Mouse (Mus musculus): ENCODE data around the gene Serpinf2.

Serpinf2 gene

DNA sequence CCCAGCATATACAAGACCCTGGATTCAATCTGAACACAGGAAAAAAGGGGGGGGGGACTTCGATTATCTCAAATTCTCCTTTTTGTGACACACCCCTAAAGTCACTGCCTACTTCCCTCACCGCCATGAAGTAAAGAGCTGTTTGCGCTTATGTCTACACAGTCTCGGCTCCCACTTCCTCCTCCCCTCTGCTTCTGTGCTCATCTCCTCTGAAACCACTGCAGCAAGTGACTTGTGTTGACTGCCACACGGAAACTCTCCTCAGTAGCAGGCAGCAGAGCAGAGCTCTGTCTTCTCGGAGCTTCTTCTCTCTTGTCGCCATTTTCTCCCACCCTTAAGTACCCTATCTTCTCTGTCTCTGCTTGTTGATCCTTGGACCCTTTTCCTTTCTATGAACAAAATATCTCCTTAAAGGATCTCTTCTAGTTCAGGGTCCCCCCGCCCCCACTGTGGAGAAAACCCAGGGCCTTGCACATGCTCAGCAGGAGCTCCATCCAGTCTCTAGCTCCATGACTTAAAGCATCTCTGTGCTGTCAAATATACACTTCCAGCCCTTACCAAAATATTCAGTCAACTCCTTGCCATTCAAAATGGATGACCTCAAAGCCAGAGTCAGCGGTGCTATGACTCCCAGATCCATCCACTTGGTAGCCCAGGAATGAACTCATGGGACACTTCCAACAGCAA lies 10.2 kb downstream of the Serpinf2 start:
- no peak for DNase-seq (ENCODE audit: low read depth, low spot score)

DNA sequence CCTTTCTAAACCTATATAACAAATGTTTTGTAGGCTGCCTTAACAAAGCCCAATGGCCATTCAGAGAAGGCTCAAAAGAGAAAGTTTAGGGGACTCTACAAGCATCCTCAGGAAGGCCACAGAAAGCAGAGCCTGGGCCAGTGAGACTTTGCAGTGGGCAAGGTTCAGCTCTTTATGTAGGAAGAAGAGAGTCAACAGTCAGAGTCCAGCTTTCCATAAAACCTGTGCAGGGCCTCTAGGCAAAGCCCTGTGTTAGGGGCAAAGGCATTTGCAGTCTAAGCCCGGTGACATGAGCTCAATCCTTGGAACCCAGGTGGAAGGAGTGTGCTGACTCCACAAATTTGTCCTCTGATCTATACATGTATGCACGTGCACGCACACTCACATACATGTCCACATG lies 14.9 kb downstream of the Serpinf2 start:
- DNase-seq (ENCODE audit: low read depth, low spot score) = no peak

DNA sequence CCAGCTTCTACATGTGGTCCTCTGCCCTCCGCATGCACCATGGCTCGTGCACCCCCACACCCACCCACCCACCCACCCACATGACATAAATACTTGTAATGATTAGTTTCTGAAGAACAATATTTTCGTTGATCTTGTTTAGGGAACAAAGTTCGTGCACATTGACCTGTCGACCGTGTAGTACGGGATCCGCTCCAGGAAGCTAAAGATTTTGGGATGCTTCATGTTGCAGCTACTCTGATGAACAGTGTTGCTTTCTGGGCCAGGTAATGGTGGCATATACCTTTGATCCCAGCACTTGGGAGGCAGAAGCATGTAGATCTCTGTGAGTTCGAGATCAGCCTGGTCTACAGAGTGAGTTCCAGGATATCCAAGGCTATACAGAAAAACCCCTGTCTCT lies 15.4 kb downstream of the Serpinf2 start:
- no peak for DNase-seq (ENCODE audit: low read depth, low spot score)

DNA sequence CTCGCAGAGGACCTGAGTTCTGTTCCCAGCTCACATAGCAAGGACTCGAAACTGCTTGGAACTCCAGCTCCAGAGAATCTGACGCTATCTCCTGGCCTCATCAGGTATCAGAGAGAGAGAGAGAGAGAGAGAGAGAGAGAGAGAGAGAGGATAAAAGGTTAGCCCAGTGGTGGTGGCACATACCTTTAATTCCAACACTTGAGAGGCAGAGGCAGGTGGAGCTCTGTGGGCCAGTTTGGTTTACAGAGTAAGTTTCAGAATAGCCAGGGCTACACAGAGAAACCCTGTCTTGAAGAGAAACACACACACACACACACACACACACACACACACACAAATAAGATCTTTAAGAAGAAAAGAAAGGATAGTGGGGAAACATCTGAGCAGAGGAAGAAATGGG lies 16.3 kb downstream of the Serpinf2 start:
- DNase-seq (ENCODE audit: low read depth, low spot score) = no peak

DNA sequence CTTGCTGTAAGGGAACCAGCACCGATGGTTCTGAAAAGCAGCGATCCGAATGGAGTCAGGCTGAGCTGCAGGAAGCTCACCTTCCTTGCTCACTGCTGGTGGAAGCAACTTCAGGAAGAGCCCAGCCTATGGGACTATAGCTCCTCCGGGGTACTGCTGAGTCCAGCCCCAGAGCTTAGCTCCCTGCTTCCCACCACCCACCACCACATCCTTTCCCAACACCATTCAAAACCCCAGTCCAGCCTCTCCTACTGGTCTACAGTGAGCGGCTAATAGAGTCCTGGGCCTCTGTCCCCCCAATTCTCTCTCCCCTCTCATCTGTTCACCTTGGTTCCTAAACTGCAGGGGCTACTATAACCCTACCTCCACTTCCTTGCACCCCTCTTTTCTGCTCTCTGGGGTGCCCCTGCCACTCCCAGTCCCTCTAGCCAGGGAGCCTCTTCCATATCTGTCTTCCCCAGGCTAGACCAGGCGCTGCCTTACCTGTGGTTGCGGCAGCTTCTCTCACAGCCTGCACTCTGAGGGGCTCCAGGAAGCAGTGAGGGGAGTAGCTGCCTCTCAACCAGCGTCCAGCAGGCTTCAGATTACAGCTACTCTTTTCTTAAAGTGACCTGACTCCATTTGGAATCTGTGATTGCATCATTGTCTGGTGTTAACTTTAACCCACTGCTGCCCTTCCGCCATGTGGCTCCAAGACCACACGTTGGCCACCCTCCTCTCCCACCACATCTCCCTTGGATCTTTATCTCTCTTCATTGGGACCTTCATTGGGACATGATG lies 17.2 kb downstream of the Serpinf2 start, which contains the start of gene Serpinf1:
Gene Serpinf1 (minus strand): TSS at position 689 of the 780 bp plus-strand sequence.
- DNase-seq (ENCODE audit: low read depth, low spot score) = peak; percentile 78

DNA sequence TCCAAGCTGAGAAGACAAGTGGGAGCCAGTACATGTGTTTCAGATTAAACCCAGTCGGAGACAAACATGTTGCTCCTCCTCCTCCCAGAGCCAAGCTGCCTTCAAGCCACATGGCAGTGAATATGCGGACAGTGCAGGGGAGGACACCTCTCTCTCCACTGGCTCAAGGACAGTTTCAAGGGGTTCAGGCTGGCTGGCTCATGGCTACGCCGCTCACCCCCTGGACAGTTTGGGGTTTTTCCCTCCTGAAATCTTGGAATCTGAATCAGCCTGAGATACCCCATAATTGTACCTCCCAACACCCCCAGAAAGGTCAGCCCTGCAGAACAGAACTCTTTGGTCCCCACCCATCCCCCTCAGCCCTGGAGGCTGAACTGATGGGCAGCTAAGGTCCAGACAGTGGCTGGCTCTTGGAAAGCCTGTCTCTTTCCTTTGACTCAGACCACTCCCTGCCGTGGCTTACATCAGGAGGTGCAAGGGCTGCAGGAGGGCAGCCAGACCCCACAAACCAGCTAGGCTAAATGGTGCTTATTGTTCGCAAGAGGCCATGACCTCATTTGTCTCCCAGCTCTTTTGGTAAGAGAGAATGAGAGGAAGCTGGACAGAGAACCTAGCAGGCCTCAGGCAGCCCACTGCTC lies 17.9 kb downstream of the Serpinf2 start:
- peak; percentile 92 for DNase-seq (ENCODE audit: low read depth, low spot score)

DNA sequence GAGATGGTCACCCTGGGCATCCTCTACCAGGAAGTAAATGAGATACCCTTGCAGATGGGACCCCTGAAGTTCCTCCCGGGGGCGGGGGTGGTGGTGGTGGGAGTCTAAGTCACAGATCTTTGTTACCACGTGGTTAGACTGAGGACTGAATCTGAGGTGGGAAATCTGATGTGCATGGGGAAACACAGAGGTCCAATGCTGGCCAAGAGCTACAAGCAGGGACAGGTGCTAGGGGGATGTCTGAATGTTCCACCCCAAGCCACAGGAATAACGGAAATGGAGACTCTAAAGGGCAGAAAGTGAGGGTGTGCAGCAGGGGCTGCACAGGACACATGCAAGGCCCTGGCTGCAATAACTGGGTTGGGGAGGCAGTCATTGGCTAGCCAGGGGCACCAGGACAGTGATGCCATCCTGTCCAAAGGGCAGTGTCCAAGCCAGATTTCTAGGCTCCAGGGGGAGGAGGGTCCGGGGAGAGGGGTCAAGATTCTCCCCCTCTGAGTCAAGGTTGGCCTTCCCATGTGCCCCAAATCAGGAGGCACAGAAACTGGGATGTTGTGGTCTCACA lies 18.5 kb downstream of the Serpinf2 start:
- DNase-seq (ENCODE audit: low read depth, low spot score) = no peak

DNA sequence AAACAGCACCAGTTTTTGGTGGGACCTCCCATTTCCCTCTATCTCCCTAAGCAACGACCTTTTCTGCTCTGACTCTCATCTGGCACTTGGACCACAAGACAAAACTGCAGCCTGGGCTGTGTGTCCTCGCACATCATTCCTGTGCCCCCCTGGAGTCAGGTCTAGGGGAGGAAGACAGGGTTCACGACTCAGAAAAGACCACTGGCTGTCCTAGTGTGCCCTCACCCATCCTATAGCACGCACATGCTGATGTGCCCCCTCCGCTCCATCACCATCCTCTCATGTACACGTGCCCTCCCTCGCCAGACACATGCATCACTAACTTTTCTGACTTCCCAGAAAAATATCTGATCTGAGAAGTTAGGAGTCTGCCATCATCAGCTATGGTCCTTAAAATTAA lies 19.4 kb downstream of the Serpinf2 start:
- DNase-seq (ENCODE audit: low read depth, low spot score) = no peak

DNA sequence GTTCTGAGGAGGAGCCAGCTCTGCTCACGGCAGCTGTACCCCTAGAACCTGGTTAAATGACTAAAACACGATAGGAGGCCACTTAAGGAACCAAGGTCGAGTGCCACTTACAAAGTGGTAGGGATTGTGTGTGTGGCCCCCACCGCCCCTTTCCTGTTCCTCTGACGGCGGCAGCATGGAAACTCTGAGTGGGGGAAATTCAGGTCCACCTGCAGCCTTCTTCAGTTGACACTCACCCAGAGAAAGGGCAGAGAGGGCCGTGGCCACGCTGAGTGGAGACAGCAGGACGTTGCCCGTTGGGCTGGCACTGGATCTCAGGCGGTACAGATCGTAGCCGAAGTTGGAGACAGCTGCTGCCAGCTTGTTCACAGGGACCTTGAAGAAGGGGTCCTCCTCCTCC lies 23.4 kb downstream of the Serpinf2 start:
- no peak for DNase-seq (ENCODE audit: low read depth, low spot score)

DNA sequence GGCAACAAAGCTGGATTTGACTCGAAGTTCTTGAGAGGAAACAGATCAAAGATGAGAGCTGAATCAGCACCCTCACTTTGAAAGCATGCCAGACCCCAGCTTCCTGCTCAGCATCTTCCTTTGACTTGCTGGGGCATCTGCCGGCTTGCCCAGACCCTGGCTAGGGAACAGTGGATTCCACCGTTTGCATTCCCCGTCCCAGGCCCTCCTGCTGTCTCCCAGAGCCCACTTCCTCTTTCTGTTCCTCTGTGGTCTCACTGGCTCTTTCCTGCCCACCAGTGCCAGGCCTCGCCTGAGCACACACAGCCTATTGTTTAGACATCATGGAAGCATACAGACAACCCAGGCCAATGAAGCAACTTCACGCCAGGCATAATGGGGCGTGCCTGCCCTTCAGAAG lies 24.3 kb downstream of the Serpinf2 start:
- DNase-seq (ENCODE audit: low read depth, low spot score) = no peak

DNA sequence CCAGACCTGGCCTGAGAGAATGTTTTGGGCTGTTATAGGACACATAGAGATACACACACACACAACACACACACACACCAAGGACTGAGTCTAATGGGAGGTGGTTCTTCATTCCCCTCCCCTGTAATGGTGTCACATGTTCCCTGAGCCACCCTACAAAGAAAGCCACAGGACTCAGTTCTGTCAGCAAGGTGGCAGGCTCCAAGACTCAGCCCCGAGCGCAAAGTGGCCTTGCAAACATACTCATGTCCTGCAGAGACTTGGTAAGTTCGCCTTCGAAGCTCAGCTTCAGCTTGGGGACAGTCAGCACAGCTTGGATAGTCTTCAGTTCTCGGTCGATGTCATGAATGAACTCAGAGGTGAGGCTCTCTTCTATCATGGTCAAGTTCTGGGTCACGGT lies 28.8 kb downstream of the Serpinf2 start:
- no peak for DNase-seq (ENCODE audit: low read depth, low spot score)

DNA sequence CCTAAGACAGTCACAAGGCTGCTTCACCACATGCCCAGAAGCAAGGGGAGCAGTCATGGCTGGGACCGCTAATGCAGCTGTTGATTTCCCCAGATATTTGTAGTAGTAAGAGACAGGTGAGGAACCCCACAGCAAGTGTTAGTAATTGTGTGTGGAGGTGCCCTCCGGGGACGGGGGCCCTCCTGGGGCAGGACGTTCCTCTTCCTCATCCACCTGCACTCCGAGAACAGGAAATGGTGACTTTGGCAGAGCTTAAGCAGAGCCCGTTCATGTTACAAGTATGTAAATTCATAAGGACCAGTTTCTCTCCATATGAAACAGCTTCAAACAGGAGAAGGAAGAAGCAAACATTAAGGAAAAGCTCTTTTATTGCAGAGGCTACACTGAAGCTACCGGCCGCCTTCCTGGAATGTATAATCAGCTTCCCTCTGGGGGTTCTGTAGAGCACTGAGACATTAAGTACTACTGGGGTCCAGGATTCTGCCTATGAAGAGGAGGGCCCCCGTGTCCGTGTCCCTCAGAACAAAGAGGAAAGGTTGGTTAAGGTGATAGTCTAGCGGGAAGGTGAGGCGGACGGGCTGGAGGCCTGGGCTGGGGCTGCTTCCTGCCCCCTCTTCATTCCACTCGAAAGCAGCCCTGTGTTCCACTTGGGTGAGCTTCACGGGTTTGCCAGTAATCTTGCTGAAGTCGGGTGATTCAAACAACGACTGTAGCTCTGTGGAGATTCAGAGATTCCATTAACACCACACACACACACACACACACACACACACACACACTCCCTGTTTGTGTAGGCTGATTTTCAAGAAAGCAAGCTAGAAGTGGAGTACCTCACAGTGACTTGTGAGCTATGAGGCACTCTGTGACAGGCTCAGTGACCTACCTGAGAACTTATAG lies 29.5 kb downstream of the Serpinf2 start:
- DNase-seq (ENCODE audit: low read depth, low spot score) = no peak

DNA sequence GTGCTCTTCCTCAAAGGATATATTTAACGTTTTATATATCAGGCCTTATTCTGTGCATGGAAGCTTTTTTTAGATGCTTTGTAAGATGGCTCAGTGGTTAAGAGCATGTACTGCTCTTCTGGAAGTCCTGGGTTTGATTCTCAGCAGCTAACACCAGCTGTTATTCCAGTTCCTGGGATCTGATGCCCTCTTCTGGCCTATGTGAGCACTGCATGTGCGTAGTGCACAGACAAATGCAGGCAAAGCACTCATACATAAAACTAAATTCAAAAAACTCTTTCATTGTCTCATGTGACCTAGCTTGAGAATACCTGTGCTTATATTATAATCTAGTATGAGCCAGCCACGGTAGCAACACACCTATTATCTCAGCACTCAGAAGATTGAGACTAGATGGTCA lies 32.5 kb downstream of the Serpinf2 start:
- DNase-seq (ENCODE audit: low read depth, low spot score) = peak; percentile 72

DNA sequence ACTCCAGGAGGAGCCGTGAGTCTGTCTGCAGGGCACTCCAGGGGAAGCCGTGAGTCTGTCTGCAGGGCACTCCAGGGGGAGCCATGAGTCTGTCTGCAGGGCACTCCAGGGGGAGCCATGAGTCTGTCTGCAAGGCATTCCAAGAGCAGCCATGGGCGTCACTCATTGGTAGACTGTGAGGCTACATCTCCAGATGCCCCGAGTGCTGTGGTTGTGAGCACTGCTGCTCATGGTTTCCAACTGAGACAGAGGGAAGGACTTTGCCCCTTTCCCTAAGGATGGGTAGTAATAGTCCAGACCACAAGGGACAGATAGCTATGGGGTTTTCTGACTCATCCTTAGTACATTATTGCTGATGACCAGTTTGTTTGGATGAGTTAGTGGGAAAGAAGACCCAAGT lies 33.3 kb downstream of the Serpinf2 start:
- DNase-seq (ENCODE audit: low read depth, low spot score) = peak; percentile 75

DNA sequence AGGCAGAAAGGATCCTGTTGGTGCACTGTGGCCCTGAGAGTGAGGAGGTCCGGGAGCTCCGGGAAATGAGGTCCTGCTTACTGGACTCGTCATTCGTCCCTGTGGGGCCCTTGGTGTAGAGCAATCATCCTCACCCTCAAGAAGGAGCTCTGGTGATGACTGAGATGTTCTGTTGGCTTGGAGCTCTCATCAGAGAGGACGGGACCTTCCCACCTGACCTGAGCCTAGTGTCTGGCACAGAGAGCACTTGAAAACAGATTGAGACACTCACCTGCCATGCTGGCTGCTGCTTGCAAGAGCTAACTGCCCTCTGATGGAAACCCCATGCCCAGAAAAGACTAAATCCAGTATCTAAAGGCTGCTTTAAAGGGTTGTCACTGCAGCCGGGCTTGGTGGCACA lies 34.6 kb downstream of the Serpinf2 start:
- DNase-seq (ENCODE audit: low read depth, low spot score) = no peak

DNA sequence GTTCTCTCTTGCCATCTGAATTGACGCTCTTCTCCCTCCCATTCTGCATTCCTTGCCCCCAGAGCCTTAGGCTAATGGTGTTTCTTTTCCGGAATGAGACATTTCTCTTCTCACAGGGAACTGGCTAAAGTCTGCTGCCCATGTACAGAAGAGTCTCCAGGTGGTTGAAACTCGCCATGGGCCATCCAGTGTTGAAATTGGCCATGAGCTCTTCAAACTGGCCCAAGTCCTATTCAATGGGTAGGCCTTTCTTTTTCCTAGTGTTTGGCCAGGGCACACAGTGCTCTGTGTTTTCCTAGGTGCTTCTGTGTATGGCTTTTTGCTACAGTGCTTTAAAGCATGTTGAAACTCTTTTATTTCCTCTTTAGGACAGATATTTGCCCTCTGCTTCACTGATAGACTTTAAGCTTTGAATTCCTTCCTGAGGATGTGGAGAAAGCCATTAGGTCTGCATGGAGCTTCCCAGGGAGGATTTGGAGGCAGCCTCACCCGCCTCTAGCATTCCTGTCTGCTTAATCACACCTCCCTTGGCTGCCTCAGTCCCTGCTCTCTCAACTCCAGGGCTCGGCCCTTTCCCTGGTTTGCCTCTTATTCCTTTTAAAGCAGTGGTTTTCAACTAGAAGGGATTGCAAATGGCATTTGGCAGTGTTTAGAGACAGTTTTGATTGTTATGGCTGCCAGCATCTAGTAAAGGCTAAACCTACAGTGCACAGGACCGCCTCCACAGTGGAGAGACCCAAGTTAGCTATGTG lies 35.9 kb downstream of the Serpinf2 start:
- peak; percentile 95 for DNase-seq (ENCODE audit: low read depth, low spot score)

DNA sequence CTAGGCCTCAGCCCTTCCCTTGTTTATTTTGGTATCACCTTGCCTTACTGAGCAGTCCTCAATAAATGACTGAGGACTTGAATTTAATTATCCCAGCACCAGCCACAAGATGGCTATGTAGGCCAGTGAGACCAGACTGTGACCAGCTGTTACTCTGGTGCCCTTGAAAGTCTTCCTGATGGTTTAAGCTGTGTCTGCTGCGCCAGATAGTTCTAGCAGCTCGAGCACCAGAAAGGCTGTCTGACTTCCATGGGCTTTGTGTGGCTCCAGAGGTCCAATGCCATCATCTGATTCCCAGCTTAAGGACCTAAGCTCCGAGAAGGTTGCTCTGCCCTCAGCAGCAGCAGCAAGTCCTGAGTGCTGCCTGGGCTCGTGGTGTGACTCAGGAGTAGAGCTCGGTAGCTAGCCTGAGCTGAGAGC lies 37.1 kb downstream of the Serpinf2 start:
- DNase-seq (ENCODE audit: low read depth, low spot score) = peak; percentile 86

DNA sequence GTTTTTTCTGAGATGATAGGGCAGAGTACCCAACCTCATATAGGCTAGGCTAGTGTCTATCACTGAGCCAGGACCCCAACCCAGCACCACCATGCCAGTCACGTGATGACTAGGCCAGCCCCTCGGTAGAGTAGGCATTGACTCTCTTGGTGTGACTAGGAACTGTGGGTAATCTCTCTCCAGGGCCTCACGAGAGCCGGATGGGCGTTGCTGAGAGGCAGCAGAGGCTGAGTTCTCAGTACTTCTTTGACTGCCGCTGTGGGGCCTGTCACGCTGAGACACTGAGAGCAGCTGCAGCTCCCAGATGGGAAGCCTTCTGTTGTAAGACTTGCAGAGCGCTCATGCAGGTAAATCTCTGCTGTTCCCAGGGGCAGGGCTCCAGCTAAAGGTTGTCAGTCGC lies 39.3 kb downstream of the Serpinf2 start:
- DNase-seq (ENCODE audit: low read depth, low spot score) = no peak

DNA sequence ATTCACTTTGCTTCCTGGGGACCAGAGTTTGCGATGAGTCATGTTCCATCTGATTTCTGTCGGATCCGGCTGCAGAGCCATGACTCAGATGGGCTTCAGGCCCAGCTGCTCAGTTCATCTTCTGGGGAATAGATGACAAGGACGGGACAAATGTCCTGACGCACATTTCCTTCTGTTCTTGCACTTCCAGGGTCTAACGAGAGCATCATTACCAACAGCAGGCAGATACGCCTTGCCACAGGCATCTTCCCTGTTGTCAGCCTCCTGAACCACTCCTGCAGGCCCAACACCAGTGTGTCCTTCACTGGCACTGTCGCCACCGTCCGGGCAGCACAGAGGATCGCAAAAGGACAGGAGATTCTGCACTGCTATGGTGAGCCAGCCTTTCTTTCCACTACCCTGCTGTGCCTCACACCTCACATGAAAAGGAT lies 40.0 kb downstream of the Serpinf2 start:
- peak; percentile 88 for DNase-seq (ENCODE audit: low read depth, low spot score)

DNA sequence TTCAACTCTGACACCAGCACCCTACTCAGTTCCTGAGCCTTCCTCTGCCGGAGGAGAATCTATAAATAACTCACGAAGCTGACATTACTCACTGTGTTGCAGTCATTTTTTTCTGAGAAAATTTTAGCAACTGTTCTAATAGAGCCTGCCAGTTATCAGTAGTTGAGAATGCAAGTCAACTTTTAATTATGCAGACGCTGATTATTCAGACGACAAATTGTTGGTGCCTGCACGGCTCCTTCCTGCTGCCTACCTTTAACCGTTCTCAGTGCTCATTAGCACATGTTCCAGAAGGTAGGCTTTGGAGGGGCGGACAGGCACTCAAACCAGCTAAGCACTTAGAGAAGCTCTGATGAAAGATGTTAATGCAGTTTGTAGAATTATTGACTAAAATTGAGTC lies 41.9 kb downstream of the Serpinf2 start:
- DNase-seq (ENCODE audit: low read depth, low spot score) = no peak

DNA sequence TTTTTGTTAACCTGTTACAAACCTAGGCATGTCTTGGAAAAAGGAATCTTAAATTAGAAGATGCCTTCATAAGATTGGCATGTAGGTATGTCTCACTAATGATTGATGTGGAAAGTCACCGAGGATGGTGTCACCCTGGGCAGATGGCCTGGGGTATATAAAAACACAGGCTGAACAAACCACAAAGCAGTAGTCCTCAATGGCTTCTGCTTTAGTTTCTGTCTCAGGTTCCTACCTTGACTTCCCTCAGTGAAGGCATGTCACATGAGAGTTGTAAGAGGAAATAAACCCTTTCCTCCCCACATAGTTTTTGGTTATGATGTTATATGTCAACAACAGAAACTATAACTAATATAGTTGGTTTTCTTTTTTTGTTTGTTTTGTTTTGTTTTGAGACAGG lies 43.8 kb downstream of the Serpinf2 start:
- no peak for DNase-seq (ENCODE audit: low read depth, low spot score)
